Mouse (Mus musculus) stomach, postnatal 0 days (tissue): ENCODE results near the gene Leo1.

Source experiments
- CTCF ChIP-seq: IDR thresholded peaks from 2 replicates; pipeline ENCODE4 v1.5.1; 2016; ENCODE audit warnings: antibody characterized with exemption, low read depth, mild to moderate bottlenecking, moderate library complexity
- EP300 ChIP-seq: optimal IDR thresholded peaks from 2 replicates; pipeline ENCODE3; 2016; ENCODE audit warnings: antibody characterized with exemption

DNA sequence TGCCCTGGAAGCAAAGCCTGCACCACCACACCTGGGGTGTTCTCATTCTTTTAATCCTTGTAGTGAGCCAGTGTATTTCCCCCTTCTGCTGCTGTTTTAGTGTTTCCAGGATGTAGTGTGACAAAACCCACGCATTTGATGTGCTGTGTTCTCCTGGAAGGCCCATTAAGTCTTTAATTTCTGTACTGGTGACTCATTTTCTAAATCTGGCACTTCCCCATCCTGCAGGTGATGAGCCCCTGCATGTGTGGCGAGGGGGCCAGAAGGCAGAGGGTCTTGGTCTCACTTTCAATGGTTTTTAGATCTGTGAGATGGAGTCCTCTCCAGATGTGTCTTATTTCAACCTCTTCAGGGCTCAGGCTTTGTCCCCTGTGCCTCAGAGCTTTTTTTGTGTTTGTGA lies 12.7 kb downstream of the Leo1 start:
- no peak for TF ChIP-seq CTCF
- TF ChIP-seq EP300 = no peak
